In genomic region chr3:121068676-121069075, GRCm38 (mm10) we compare ENCODE assay signal across 21 mouse cellular contexts.
"Had no signal": no experiment of that assay in that cellular context is flagged by ENCODE, and none has a peak within 500 bp of the region (broad histone marks: within the 10 kb centered on the region; RNA-seq: fewer than 3 reads in every experiment).

No protein-coding gene starts in this region.

- ATAC-seq: lung, postnatal 0 days; midbrain, embryonic 16.5 days had no signal

- H3K27ac ChIP-seq: lung, embryonic 15.5 days; macrophage; midbrain, embryonic 10.5 days; midbrain, embryonic 12.5 days; neural tube, embryonic 13.5 days; neural tube, embryonic 15.5 days had no signal

- H3K36me3 ChIP-seq: lung, embryonic 15.5 days; midbrain, embryonic 10.5 days; midbrain, embryonic 12.5 days; neural tube, embryonic 13.5 days; neural tube, embryonic 15.5 days had no signal

- H3K9me3 ChIP-seq: lung, embryonic 15.5 days; midbrain, embryonic 10.5 days; midbrain, embryonic 12.5 days; neural tube, embryonic 13.5 days; neural tube, embryonic 15.5 days had no signal

- H3K4me3 ChIP-seq: lung, embryonic 15.5 days; midbrain, embryonic 10.5 days; midbrain, embryonic 12.5 days; myocyte; neural tube, embryonic 13.5 days; neural tube, embryonic 15.5 days had no signal

- DNase-seq: lung, adult 2 months; lung, postnatal 14 days; lung, postnatal 36 days; midbrain, embryonic 14.5 days; retina, postnatal 1 day; right cerebral cortex, adult 18-20 months; right cerebral cortex, postnatal 25 days; right cerebral cortex, postnatal 4 days; spleen, adult 18-20 months; thymus, adult 18-20 months; thymus, postnatal 14 days; thymus, postnatal 36 days had no signal

- H3K27me3 ChIP-seq: lung, embryonic 15.5 days; midbrain, embryonic 12.5 days; neural tube, embryonic 13.5 days; neural tube, embryonic 15.5 days had no signal

- H3K4me1 ChIP-seq: lung, embryonic 15.5 days; midbrain, embryonic 10.5 days; midbrain, embryonic 12.5 days; neural tube, embryonic 13.5 days; neural tube, embryonic 15.5 days had no signal
